Mouse (Mus musculus) liver, embryonic 13.5 days (tissue): ENCODE data around the gene Gtf2f1. TPM values are rescaled to one million over a fixed set of nuclear protein-coding genes. Genes with fewer than 3 reads are reported as not detected.

ENCODE experiments used
- ATAC-seq: fragments of 200-750 bp; cut with Nextera tagmentation; 2 replicates; pipeline ENCODE4 v1.8.0; 2017; ENCODE audit warnings: low read depth, mild to moderate bottlenecking, moderate number of reproducible peaks, moderate library complexity
- DNase-seq: peaks from one replicate; pipeline ENCODE4 v3.0.0; 2022
- H3K27ac ChIP-seq: fragments of 300-500 bp; sonication (generic); 2 replicates; pipeline ENCODE4 v1.5.1; 2015; ENCODE audit warnings: moderate library complexity, mild to moderate bottlenecking, inconsistent platforms
- H3K27me3 ChIP-seq: fragments of 300-500 bp; sonication (generic); 2 replicates; pipeline ENCODE4 v1.6.1; 2015; ENCODE audit warnings: mild to moderate bottlenecking, inconsistent platforms
- H3K36me3 ChIP-seq: fragments of 300-500 bp; sonication (generic); 2 replicates; pipeline ENCODE4 v1.6.1; 2015; ENCODE audit warnings: mild to moderate bottlenecking, inconsistent platforms
- H3K4me1 ChIP-seq: fragments of 300-500 bp; sonication (generic); replicated peaks from 2 replicates; pipeline ENCODE4 v1.6.1; 2015; ENCODE audit warnings: inconsistent platforms
- H3K4me2 ChIP-seq: fragments of 300-500 bp; sonication (generic); 2 replicates; pipeline ENCODE4 v1.6.1; 2015; ENCODE audit warnings: inconsistent platforms, mild to moderate bottlenecking, moderate library complexity
- H3K4me3 ChIP-seq: fragments of 300-500 bp; sonication (generic); replicated peaks from 2 replicates; pipeline ENCODE4 v1.5.1; 2015; ENCODE audit warnings: mild to moderate bottlenecking, inconsistent platforms
- H3K9ac ChIP-seq: fragments of 300-500 bp; sonication (generic); 2 replicates; pipeline ENCODE4 v1.6.1; 2015; ENCODE audit warnings: mild to moderate bottlenecking, inconsistent platforms
- H3K9me3 ChIP-seq: fragments of 300-500 bp; sonication (generic); replicated peaks from 2 replicates; pipeline ENCODE4 v1.6.1; 2016; ENCODE audit warnings: inconsistent platforms
- WGBS: fragments of 180-500 bp; shearing (Covaris S2); methylation state at CpG from one replicate; pipeline ENCODE4 v1.1.7; 2015; ENCODE audit not compliant: insufficient replicate concordance; 5-methylcytosine and 5-hydroxymethylcytosine counted together
- polyA plus RNA-seq: library from polyadenylated mRNA; unstranded; fragments of >200 nt; fragmentation: Nextera tagmentation; extraction: Ambion mirVana; gene quantifications from 2 replicates; pipeline ENCODE4 v1.2.1, GENCODE M21; 2015

Gtf2f1 gene
- polyA plus RNA-seq, 1 experiment from 2014 or later, result 64.4 TPM

DNA sequence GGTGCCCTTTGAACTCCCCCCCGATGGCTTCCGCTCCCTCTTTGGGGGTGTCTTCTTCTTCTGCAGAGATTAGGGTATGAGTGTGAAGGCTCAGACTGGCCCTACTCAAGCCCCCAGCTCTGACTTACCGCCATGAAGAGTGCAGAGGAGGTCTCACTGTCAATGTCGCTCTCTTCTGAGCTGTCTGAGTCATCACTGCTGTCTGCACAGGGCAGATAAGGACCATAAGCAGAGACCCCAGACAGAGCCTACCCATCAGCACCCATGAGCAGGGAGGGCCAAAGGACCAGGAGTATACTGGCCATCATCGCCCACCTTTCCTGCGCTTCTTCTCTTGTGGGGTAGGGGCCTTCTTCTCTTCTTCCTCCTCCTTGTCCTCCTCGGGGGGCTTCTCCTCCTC, 7.1 kb downstream of the Gtf2f1 start:
- peak overlapping the region; percentile 30; the same call in 1 of the 2 replicates for H3K9ac ChIP-seq
- H3K4me3 ChIP-seq, result no peak overlapping the region
- H3K4me2 ChIP-seq, result peak overlapping the region; percentile 36
- DNase-seq, result peak; percentile 65
- peak overlapping the region; percentile 66 for H3K27ac ChIP-seq
- 48% methylated on average over 7 of the region's 7 CpGs for WGBS
- peaks cover 80% of the 10 kb centered on the region for H3K36me3 ChIP-seq
- H3K27me3 ChIP-seq, result no peaks in the 10 kb centered on the region
- peak; percentile 82 for ATAC-seq
- H3K4me1 ChIP-seq, result peaks cover 67% of the 10 kb centered on the region
- no peaks in the 10 kb centered on the region for H3K9me3 ChIP-seq

DNA sequence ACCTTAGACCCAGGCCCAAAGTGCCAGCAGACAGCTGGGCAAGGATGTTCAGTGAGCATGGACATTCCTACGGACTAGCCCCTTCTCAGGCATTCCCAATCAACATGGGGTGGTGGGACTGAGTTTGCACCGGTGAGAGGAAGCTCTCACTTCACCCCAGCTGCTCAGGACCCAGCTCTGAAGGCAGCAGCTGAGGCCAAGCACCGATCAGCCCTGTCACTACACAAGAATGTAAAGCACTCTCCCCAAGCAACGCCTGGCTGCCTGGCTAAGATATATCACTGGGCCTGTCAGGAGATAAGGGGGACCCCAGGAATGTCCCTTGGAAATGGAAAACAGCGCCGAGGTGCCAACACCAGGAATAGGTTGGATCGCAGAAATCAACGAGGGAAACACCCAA, 9.9 kb downstream of the Gtf2f1 start:
- Histone ChIP-seq H3K27me3 (no peaks in the 10 kb centered on the region), H3K4me1 (peaks cover 63% of the 10 kb centered on the region), H3K4me3 (no peak overlapping the region), H3K4me2 (no peak overlapping the region), H3K36me3 (peaks cover 62% of the 10 kb centered on the region), H3K9ac (no peak overlapping the region), H3K9me3 (no peaks in the 10 kb centered on the region), H3K27ac (no peak overlapping the region; the same call in 1 of the 2 replicates)
- DNase-seq (no peak), ATAC-seq (no peak)
- WGBS, result 52% methylated on average over 8 of the region's 8 CpGs

DNA sequence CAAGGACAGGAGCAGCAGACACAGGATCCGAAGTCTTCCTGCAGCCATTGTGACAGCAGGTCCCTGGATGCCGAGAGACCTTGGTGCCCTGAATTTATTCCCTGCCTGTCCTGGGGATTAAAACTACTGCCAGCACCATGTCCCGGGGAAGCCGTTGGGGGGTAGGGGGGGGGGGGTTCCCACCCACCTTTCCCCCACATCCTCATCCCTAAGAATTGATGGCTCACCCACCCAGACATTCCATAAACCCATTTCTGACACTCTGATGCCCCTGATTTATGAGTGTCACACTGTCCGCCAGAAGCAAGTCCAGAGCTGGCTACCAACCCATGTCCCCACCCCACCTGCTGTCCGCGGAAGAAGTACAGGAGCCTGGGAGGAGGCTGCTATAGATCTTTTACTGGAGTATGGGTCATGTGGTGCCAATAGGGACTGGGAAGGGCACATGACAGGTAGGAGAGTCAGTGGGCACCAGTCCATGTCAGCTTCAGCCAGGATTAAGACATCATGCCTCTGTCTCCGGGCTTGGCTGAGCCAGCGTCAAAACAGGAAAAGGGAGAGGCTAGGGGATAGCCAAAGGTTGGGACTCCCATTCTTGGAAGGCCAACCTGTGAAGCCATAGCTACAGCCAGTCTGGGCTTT, 11.0 kb downstream of the Gtf2f1 start, which contains the start of gene Pspn:
TSS of gene Pspn (minus strand) at position 51 of the 642 bp plus-strand sequence.
- Histone ChIP-seq H3K4me1 (peaks cover 61% of the 10 kb centered on the region), H3K9me3 (no peaks in the 10 kb centered on the region), H3K27ac (no peak within 1 kb of the TSS; the same call in 1 of the 2 replicates), H3K4me3 (no peak within 1 kb of the TSS), H3K36me3 (peaks cover 62% of the 10 kb centered on the region), H3K4me2 (no peak within 1 kb of the TSS), H3K27me3 (no peaks in the 10 kb centered on the region), H3K9ac (no peak within 1 kb of the TSS)
- 80% methylated on average over 9 of the region's 9 CpGs for WGBS
- DNase-seq (no peak), ATAC-seq (no peak)

DNA sequence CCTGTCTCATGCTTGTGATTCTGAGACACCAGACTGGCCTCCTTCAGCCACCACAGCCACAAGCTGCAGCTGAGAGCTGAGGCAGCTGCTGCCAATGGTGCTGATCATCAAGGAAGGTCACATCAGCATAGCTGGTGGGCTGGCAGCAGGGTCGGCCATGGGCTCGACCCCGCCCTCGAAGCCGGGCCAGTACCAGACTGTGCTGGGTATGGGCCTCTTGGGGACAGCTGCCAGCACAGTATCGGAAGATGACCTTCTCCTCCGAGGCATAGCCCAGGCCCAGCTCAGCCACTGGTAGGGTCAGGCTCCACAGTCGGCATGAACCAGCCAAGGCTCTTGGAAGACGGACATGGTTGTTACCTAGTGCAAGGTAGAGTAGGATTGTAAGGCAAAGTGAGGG, 11.7 kb downstream of the Gtf2f1 start:
- WGBS, result 87% methylated on average over 9 of the region's 9 CpGs
- ATAC-seq (no peak), DNase-seq (no peak)
- no peak overlapping the region for H3K9ac ChIP-seq
- H3K4me2 ChIP-seq, result no peak overlapping the region
- H3K27me3 ChIP-seq, result no peaks in the 10 kb centered on the region
- no peak overlapping the region for H3K27ac ChIP-seq
- H3K36me3 ChIP-seq, result peaks cover 62% of the 10 kb centered on the region
- no peak overlapping the region for H3K4me3 ChIP-seq
- peaks cover 55% of the 10 kb centered on the region for H3K4me1 ChIP-seq
- H3K9me3 ChIP-seq, result no peaks in the 10 kb centered on the region

DNA sequence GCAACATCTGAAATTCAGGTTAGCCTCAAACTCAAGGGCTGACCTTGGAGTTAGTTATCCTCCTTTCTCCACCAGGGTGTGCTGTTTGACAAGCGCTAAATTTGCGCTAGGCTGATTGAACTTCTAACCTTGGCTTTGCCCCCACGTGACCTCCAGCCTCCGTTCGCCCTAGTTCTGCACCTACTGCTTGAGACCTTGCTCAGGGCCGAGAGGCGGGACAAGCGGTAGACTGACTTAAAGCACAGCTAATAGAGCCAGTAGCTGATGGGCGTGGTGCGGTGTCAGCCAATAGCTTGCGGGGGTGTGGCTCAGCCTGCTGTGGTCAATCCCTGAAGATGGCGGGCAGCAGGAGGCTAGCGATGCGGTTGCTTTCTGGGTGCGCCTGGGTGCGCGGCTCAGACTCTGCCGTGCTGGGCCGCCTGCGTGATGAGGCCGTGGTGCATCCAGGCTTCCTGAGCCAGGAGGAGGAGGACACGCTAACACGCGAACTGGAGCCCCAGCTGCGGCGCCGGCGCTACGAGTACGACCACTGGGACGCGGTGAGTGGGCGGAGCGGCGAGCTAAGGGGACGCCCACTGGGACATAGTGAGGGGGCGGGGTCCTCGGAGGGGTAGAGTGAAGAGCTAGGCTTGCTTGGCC, 13.9 kb downstream of the Gtf2f1 start, which contains the start of gene Alkbh7:
TSS of gene Alkbh7 (plus strand) at position 311 of the 639 bp plus-strand sequence.
- DNase-seq, result peak; percentile 97
- ATAC-seq, result peak; percentile 99
- H3K4me2 ChIP-seq, result peak within 1 kb of the TSS; percentile 90
- no peaks in the 10 kb centered on the region for H3K9me3 ChIP-seq
- H3K27me3 ChIP-seq, result no peaks in the 10 kb centered on the region
- peaks cover 63% of the 10 kb centered on the region for H3K36me3 ChIP-seq
- peaks cover 36% of the 10 kb centered on the region for H3K4me1 ChIP-seq
- WGBS, result under 1% methylated on average over 38 of the region's 38 CpGs
- H3K4me3 ChIP-seq, result peak within 1 kb of the TSS; percentile 83
- H3K9ac ChIP-seq, result peak within 1 kb of the TSS; percentile 74
- H3K27ac ChIP-seq, result peak within 1 kb of the TSS; percentile 61

DNA sequence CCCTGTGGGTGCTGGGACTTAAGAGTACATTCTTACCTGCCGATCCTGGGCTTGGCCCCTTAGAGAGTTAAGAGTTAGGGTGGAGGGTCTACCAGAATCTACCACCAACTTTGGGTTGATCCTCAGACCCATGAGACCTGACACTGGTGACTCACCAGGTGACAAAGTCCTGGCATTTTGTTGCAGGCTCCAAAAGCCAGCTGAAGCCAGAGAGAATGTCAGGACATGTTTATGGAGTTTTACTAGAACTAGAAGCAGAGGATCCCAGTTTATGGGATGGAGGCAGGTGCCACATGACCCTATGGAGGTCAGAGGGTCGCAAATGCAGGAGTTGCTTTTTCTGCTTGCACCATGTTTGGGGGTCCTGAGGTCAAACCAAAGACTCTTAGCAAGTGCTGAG, 14.6 kb downstream of the Gtf2f1 start:
- H3K9ac ChIP-seq, result peak overlapping the region; percentile 46

DNA sequence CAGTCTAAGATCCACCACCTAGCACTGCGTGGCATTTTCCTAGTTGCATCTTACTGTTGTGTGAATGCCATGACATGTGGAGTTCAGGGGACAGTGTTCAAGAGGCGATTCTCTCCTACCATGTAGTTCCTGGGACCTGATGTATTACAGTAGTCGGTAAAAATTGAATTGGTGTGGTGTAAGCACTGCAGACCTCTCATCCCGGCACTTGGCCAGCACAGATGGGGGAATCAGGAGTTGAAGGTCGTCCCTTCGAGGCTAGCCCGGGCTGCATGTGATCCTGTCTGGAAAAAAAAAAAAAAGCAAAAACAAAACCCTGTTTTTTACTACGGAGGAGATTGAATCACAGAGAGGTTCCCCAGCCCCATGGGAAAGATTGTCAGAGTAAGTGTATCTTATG, 16.0 kb downstream of the Gtf2f1 start:
- peaks cover 70% of the 10 kb centered on the region for H3K36me3 ChIP-seq
- no peaks in the 10 kb centered on the region for H3K27me3 ChIP-seq
- WGBS, result 79% methylated on average over 8 of the region's 8 CpGs
- ATAC-seq, result no peak
- no peak for DNase-seq
- no peak overlapping the region for H3K9ac ChIP-seq
- no peak overlapping the region for H3K4me2 ChIP-seq
- no peak overlapping the region for H3K27ac ChIP-seq
- H3K4me1 ChIP-seq, result peaks cover 41% of the 10 kb centered on the region
- H3K9me3 ChIP-seq, result no peaks in the 10 kb centered on the region
- no peak overlapping the region for H3K4me3 ChIP-seq

More for the DNA sequence above, 14.6 kb downstream of the Gtf2f1 start:
- WGBS, result 55% methylated on average over 2 of the region's 2 CpGs
- ATAC-seq (no peak), DNase-seq (no peak)
- Histone ChIP-seq H3K36me3 (peaks cover 65% of the 10 kb centered on the region), H3K27ac (peak overlapping the region; percentile 27; the same call in 1 of the 2 replicates), H3K27me3 (no peaks in the 10 kb centered on the region), H3K4me3 (peak overlapping the region; percentile 83), H3K4me1 (peaks cover 35% of the 10 kb centered on the region), H3K9me3 (no peaks in the 10 kb centered on the region), H3K4me2 (peak overlapping the region; percentile 90)

DNA sequence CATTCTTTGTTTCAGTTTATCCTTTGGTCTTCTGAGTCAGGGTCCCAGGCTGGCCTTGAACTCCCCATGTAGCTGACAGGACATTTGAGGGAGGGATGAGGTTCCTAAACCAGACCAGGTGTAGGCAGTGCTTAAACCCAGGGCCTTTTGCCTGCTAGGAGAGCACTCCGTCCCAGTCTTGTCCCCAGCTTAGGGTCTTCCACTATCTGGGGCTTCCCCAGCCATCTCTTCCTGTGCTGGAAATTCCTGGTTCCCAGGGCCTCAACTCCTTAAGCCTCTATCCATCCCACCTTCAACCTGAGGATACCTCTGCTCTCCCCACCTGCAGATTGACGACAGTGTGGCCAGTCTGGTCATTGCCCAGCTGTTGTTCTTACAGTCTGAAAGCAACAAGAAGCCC, 20.1 kb downstream of the Gtf2f1 start:
- no peaks in the 10 kb centered on the region for H3K9me3 ChIP-seq
- H3K27ac ChIP-seq, result peak overlapping the region; percentile 71
- H3K9ac ChIP-seq, result peak overlapping the region; percentile 82
- no peaks in the 10 kb centered on the region for H3K27me3 ChIP-seq
- H3K36me3 ChIP-seq, result peaks cover 50% of the 10 kb centered on the region
- peak overlapping the region; percentile 86 for H3K4me2 ChIP-seq
- H3K4me3 ChIP-seq, result peak overlapping the region; percentile 74
- peaks cover 23% of the 10 kb centered on the region for H3K4me1 ChIP-seq
- DNase-seq, result no peak
- ATAC-seq, result no peak
- 54% methylated on average over 2 of the region's 2 CpGs for WGBS

DNA sequence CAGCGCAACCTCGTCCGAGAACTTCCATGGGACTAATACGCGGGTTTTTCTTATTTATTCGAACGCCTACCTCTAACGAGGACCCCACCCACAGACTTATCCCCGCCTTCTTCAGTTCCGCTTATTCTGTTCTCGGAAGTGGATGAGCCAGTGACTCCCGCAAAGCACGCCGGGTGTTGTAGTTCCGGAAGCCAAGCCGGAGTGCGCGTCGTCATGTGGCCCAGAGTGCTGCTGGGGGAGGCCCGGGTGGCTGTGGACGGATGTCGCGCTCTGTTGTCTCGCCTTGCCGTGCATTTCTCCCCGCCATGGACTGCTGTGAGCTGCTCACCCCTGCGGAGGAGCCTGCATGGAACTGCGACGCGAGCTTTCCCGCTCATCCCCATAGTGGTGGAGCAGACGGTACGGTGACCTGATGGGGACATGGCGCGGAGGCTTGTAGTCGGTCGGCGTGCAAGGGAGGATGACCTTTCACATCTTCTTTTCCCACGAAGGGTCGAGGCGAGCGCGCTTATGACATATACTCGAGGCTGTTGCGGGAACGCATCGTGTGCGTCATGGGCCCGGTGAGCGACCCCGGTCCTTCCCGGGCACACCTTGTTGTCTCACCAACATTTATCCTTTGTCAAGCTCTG, 20.9 kb downstream of the Gtf2f1 start, which contains the start of gene Clpp:
TSS of gene Clpp (plus strand) at position 191 of the 632 bp plus-strand sequence.
- H3K27ac ChIP-seq, result peak within 1 kb of the TSS; percentile 71
- DNase-seq (peak; percentile 92), ATAC-seq (peak; percentile 96)
- H3K9ac ChIP-seq, result peak within 1 kb of the TSS; percentile 82
- peaks cover 21% of the 10 kb centered on the region for H3K4me1 ChIP-seq
- WGBS, result under 1% methylated on average over 52 of the region's 52 CpGs
- H3K9me3 ChIP-seq, result no peaks in the 10 kb centered on the region
- H3K27me3 ChIP-seq, result no peaks in the 10 kb centered on the region
- H3K4me3 ChIP-seq, result peak within 1 kb of the TSS; percentile 74
- H3K4me2 ChIP-seq, result peak within 1 kb of the TSS; percentile 86
- H3K36me3 ChIP-seq, result peaks cover 42% of the 10 kb centered on the region

DNA sequence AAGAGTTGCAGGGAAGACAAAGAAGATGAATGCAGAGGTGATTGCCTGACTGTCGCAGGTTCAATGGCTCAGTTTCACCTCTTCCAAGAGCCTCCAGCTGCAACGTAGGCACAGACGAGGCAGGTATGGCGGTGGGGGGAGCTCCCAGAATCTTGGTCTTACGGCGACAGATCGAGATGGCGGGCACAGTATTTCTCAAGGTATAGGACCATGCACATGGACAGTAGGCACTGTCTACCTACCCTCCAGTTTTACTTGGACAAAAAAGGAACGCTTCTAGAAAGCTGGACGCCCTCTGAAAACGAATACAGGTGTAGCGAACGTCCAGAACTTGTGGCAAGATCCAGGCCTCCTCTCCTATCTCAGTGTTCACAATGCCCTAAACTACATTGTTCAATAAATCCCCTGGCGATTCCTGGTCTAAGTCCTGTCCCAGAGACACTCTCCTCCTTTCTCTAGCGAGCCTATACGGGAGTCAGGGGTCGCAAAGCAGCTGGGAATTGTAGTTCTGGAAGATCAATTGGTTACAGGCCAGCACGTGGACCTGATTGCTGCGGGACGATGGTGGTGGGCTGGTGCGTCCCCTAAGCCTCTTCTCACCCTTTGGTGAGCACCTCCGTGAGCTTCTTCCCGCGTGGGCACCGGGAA, 21.5 kb downstream of the Gtf2f1 start:
- ATAC-seq, result peak; percentile 84

DNA sequence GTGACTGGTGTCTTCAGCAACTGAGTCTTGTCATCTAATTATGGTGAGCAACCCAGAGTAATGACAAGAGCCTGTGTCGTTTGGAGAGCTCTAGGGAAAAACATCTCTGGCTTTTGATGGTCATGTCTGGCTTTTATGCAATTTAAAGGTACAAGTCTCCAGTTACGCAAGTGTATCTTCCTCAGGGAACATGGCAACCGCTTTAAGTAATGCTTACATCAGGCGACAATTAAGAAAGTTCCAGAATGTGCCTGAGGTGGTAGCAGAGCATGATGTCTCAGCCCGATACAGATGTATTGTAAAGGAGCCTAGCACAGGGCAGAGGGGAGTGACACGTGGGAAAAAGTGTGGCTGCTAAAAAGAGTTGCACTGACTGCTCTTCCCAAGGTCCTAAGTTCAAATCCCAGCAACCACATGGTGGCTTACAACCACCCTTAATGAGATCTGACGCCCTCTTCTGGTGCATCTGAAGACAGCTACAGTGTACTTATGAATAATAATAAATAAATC, 22.1 kb downstream of the Gtf2f1 start:
- Histone ChIP-seq H3K4me2 (peak overlapping the region; percentile 86), H3K4me3 (peak overlapping the region; percentile 74), H3K36me3 (peaks cover 30% of the 10 kb centered on the region), H3K27me3 (no peaks in the 10 kb centered on the region), H3K9ac (peak overlapping the region; percentile 70), H3K27ac (no peak overlapping the region), H3K9me3 (no peaks in the 10 kb centered on the region), H3K4me1 (peaks cover 21% of the 10 kb centered on the region)
- 65% methylated on average over 7 of the region's 7 CpGs for WGBS
- ATAC-seq (no peak), DNase-seq (no peak)

More for the DNA sequence above, 21.5 kb downstream of the Gtf2f1 start:
- Histone ChIP-seq H3K9me3 (no peaks in the 10 kb centered on the region), H3K27ac (peak overlapping the region; percentile 66), H3K4me1 (peaks cover 21% of the 10 kb centered on the region), H3K4me3 (peak overlapping the region; percentile 74), H3K9ac (peak overlapping the region; percentile 70), H3K36me3 (peaks cover 36% of the 10 kb centered on the region), H3K4me2 (peak overlapping the region; percentile 86), H3K27me3 (no peaks in the 10 kb centered on the region)
- DNase-seq, result no peak
- WGBS, result 2% methylated on average over 25 of the region's 25 CpGs
